Mouse (Mus musculus) 3T3-L1 (cell line): Measurements from ENCODE around the gene Arrdc2.

Experiments
- DNase-seq: peaks from one replicate; pipeline ENCODE4 v3.0.0-alpha.2; 2015; ENCODE audit warnings: low read depth, low spot score

The Arrdc2 gene

GRCm38 (mm10) chr8:70808955-70809701 is 30.4 kb downstream of the Arrdc2 start:
- DNase-seq, result no peak

GRCm38 (mm10) chr8:70808239-70808638 is 31.3 kb downstream of the Arrdc2 start, which contains the start of gene Il12rb1:
Gene Il12rb1, plus strand, starts transcription at chr8:70808449.
- no peak for DNase-seq

GRCm38 (mm10) chr8:70807304-70807703 is 32.2 kb downstream of the Arrdc2 start:
- no peak for DNase-seq

DNA sequence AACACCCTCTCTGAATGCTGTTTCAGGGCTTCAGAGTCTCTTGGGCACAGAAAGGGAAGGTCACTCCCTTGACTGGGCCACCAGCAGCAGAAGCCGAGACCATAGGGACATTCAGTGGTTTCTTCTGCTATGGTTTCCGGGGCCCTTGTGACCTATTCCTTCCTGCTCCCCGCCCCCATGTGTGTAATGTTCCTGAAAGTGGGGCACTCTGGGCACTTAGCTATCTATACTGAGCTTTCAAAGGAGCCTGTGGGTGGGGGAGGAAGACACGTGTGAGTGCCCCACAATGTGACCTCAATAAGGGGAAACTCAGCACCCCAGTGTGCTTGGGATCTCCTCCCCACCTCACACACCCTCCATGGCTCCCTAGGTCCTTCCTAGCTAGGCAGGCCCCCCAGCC is 33.0 kb downstream of the Arrdc2 start:
- DNase-seq, result no peak

DNA sequence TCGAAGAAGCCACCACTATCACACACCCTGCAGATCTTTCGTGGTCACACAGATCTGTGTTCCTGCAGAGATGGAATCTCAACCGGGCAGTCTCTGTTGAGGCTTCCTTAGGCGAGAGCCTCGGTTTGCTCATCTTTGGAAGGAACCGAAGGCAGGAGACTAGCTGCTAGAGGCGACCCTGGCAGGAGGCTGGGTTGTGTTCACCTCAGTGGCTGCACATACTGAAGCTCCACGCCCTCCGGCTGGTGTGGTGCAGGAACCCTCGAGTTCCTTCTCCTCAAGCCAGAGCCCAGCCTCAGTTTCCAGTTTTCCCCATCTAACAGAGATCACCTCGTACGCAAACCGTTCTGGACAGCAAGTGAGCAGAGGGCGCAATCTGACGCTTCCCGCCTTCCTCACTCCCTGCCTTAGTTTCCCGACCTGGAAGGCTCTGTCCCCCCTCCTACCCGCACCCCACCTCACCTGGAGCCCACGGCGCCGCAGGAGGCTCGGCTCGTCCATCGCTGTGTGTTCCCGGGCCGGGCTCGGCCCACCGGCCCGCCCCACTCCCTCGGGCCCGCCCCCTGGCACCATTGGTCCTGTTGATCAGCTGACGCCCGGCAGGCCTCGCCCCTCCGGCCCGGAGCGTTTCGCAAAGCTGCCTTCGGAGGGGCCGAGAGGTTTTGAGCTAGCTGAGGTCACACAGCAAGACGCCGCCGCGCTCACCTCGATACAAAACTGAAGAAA is 34.9 kb downstream of the Arrdc2 start, which contains the start of gene Mast3:
Mast3 (minus strand) TSS at position 574 of the 726 bp plus-strand sequence.
- DNase-seq, result peak; percentile 87

GRCm38 (mm10) chr8:70803761-70804480 is 35.6 kb downstream of the Arrdc2 start:
- no peak for DNase-seq

GRCm38 (mm10) chr8:70802786-70803510 is 36.6 kb downstream of the Arrdc2 start:
- DNase-seq, result no peak

DNA sequence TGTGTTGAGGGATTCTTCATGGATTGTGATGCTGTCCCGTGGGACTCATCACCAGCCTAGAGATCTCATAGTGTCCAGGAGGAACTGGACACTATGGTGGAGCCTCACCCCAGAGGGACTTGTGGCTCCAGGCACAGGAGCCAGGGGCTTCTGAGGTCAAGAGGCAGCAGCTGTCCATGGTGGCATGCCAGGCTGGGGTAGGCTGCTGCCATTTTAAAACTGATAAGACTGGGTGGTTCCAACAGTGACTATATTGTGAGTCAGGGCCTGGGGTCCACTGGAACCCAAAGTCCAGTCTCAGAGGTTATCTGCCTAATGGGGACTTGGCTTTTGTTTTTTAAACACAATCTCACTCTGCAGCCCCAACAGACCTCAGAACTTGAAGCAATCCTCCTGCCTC is 37.7 kb downstream of the Arrdc2 start:
- no peak for DNase-seq

DNA sequence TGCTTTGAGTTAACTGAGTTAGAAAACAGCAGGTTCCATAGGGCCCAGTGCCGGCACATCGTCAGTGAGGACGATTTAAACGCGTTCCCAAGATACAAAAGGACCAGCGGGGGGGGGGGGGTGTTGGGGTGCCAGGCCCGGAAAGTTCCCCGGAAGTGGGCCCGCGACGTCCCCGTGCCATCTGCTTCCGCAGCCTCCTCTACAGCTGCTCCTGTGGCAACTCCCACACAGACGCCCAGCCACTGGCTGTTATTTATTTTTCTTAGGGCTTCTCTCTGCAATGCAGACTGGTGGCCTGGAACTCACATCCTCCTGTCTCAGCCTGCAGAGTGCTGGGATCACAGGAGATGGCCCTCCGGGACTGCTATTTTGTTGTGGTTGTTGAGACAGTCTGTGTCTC is 38.4 kb downstream of the Arrdc2 start:
- DNase-seq, result no peak

DNA sequence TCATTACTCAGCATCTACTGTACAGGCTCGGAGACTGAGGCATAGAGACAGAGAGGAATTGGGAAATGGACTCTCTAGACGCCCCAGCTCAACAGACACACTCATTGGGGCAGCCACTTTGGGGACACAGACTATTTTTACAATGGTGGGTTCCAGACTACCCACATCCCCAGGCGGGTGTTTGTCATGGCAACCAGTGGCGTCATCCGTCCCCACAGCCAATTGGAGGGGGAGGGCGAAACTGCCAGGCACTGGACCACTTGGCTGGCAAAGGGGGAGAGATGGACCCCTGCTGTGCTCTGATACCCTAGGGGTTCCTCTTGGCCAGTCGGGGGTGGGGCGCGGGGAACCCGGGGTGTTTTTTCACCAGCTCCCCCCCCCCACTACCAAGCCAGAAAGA is 38.9 kb downstream of the Arrdc2 start:
- DNase-seq, result no peak

- no peak for DNase-seq
Measured at GRCm38 (mm10) chr8:70798281-70798680, 41.2 kb downstream of the Arrdc2 start.

GRCm38 (mm10) chr8:70797081-70798070 is 42.1 kb downstream of the Arrdc2 start:
- peak; percentile 100 for DNase-seq

DNA sequence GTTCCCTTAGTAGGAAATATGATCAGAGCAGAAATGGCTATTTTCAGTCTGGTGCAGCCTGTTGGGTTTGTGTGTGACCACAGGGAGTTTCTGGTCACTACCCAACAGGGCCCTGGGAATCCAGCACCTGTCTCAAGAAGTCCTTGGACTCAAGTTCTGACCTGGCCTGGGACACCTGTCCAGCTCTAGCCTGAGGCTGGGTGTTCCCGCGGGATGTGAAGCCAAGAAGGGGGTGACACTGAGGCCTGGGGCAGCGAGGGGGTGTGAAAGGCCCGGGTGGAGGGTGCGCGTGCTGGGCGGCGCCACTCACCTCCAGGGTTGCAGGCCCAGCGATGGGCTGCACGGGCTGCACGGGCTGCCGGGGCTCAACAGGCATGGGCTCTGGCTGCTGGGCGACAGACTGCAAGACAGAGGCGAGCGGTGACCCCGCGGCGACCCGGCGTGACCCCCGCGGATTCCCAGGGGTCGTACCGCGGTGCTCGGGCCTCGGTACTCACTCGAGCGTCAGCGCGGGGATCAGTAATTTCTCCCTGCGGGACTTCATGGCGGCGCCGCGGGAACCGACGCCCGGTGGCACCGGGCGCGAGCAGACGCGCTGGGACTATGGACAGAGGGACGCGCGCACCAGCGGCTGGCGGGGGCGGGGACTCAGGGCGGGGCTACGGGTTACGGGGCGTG is 43.0 kb downstream of the Arrdc2 start:
- no peak for DNase-seq

GRCm38 (mm10) chr8:70795370-70795769 is 44.1 kb downstream of the Arrdc2 start:
- DNase-seq, result no peak

- no peak for DNase-seq
Measured at GRCm38 (mm10) chr8:70794215-70794614, 45.3 kb downstream of the Arrdc2 start.

DNA sequence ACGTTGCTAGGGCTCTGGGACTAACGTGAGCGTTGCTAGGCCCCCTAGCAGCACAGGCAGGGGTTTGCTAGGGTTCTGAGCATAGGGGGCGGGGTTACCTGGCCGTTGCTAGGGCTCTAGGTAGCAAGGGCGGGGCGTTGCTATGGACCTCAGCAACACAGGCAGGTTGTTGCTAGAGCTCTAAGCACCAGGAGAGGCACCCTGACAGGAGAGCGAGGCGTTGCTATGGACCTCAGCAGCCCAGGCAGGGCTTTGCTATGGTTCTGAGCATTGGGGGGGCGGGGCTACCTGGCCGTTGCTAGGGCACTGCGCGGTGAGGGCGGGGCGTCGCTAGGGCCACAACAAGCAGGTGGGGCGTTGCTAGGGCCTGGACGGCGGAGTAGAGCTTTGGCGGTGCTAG is 46.8 kb downstream of the Arrdc2 start:
- no peak for DNase-seq

GRCm38 (mm10) chr8:70791975-70792691 is 47.4 kb downstream of the Arrdc2 start:
- DNase-seq, result peak; percentile 99

GRCm38 (mm10) chr8:70791294-70791701 is 48.2 kb downstream of the Arrdc2 start:
- DNase-seq, result peak; percentile 84

DNA sequence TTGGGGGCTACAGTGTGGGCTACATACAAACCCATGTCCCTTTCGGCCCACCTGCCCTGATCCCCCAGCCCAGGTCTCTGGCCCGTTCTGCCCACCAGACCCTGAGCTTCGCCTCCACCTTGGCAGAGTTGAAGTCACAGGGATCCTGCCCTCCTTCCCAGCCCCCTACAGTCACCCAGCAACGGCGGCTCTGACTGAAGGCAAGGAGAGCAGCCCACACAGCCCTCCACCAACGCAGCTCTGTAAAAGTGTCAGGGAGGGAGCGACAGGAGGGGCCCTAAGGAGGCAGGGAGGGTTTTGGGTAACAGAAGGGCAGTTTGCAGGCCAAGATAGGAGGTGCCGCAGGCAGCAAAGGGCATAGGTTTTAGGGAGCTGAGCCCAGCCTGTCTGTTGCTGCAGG is 48.7 kb downstream of the Arrdc2 start:
- DNase-seq, result no peak
